Mouse (Mus musculus) ZHBTc4 (cell line): ENCODE data around the gene Fbl.
"Not testable (repeated sequence)": the region's sequence is repeated elsewhere in the genome, so short reads cannot be mapped to it uniquely, and the experiment has no call there.

Experiments
- DNase-seq: peaks from one replicate; pipeline ENCODE4 v3.0.0-alpha.2; 2011; ENCODE audit warnings: low read depth, low spot score

Fbl gene

GRCm38 (mm10) chr7:28169489-28170422 lies at the start of gene Fbl:
TSS of gene Fbl (plus strand) at chr7:28169710.
- peak; percentile 98 for DNase-seq

- no peak for DNase-seq
Measured at GRCm38 (mm10) chr7:28129166-28129565, 40.3 kb upstream of the Fbl start, which contains the start of gene 9530053A07Rik. TSS of gene 9530053A07Rik (plus strand) at chr7:28129466.

GRCm38 (mm10) chr7:28137613-28138012 lies 31.9 kb upstream of the Fbl start:
- peak; percentile 82 for DNase-seq

- peak; percentile 90 for DNase-seq
Measured at GRCm38 (mm10) chr7:28148263-28148662, 21.2 kb upstream of the Fbl start.

GRCm38 (mm10) chr7:28149841-28150240 lies 19.7 kb upstream of the Fbl start:
- DNase-seq = no peak

- peak; percentile 75 for DNase-seq
Measured at GRCm38 (mm10) chr7:28151584-28152221, 17.8 kb upstream of the Fbl start.

- not testable (repeated sequence) for DNase-seq
Measured at GRCm38 (mm10) chr7:28153595-28153994, 15.9 kb upstream of the Fbl start.

- no peak for DNase-seq
Measured at GRCm38 (mm10) chr7:28159292-28159691, 10.2 kb upstream of the Fbl start.

- no peak for DNase-seq
Measured at GRCm38 (mm10) chr7:28159893-28160292, 9.6 kb upstream of the Fbl start.

GRCm38 (mm10) chr7:28161163-28161749 lies 8.3 kb upstream of the Fbl start:
- no peak for DNase-seq

- peak; percentile 73 for DNase-seq
Measured at GRCm38 (mm10) chr7:28165406-28165805, 4.1 kb upstream of the Fbl start.

- peak; percentile 88 for DNase-seq
Measured at GRCm38 (mm10) chr7:28168320-28169115, 992 bp upstream of the Fbl start.

GRCm38 (mm10) chr7:28175358-28175757 lies 5.8 kb downstream of the Fbl start:
- no peak for DNase-seq

GRCm38 (mm10) chr7:28179228-28179627 lies 9.7 kb downstream of the Fbl start, which contains the start of gene Dyrk1b:
TSS of gene Dyrk1b (plus strand) at chr7:28179469.
- peak; percentile 99 for DNase-seq

- peak; percentile 98 for DNase-seq
Measured at GRCm38 (mm10) chr7:28179741-28180377, 10.3 kb downstream of the Fbl start.

- no peak for DNase-seq
Measured at GRCm38 (mm10) chr7:28180890-28181289, 11.4 kb downstream of the Fbl start.

- no peak for DNase-seq
Measured at GRCm38 (mm10) chr7:28181376-28181775, 11.9 kb downstream of the Fbl start.

GRCm38 (mm10) chr7:28182320-28182719 lies 12.8 kb downstream of the Fbl start:
- no peak for DNase-seq

- no peak for DNase-seq
Measured at GRCm38 (mm10) chr7:28185884-28186283, 16.4 kb downstream of the Fbl start.

- DNase-seq = no peak
Measured at GRCm38 (mm10) chr7:28186631-28187030, 17.1 kb downstream of the Fbl start.

GRCm38 (mm10) chr7:28191489-28191888 lies 22.0 kb downstream of the Fbl start:
- DNase-seq = no peak
